Mouse (Mus musculus) c-Kit-positive CD71-negative TER-119-negative erythroid progenitor cells, embryonic 14.5 days (primary cell): Measurements from ENCODE around the gene Tsc1.

ENCODE experiments used
- DNase-seq: peaks from one replicate; pipeline ENCODE4 v3.0.0-alpha.2; 2013; ENCODE audit warnings: low read depth

Tsc1 gene

GRCm38 (mm10) chr2:28650526-28650925 lies 9.5 kb downstream of the Tsc1 start:
- DNase-seq = no peak

GRCm38 (mm10) chr2:28653351-28653750 lies 12.3 kb downstream of the Tsc1 start:
- no peak for DNase-seq

GRCm38 (mm10) chr2:28654295-28654694 lies 13.3 kb downstream of the Tsc1 start:
- DNase-seq = no peak

GRCm38 (mm10) chr2:28656216-28656615 lies 15.2 kb downstream of the Tsc1 start:
- DNase-seq = no peak

DNA sequence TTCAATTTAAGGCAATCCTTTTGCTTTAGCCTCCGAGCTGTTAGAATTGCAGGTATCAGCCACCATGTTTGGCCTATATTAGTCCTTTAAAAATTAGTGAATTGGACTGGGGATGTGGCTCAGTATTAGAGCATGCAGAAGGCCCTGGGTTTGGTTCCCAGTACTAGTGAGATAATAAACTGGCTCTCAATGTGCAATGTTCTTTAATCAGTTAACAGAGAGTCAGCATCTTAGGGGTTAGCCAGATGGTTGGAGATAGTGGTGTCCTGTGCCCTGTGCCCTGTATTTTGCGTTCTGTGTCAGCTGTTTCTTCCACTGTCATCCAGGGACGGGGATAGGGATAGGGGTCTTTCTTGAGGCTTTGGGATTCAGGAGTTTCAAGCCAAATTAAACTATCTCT lies 21.9 kb downstream of the Tsc1 start:
- DNase-seq = no peak

DNA sequence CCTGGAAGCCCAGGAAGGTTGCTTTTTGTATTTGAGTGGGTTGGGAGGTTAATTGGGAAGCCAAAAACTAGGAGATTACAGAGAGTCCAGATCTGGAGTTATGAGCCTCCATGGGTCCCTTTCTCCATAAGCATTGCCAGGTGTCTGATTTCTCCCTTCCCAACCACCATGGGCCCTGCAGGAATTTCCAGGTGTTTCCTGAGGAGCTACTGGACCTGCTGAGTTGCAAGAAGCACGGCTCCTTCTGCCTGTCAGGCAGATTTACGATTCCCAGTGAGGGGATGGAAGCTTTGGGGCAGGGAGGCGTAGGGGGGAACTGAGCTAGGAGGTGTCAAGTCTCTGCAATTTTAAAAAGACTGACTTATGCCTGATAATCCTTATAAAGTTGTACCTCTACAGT lies 24.8 kb downstream of the Tsc1 start:
- no peak for DNase-seq

- no peak for DNase-seq
Measured at GRCm38 (mm10) chr2:28671438-28671837, 30.4 kb downstream of the Tsc1 start.

DNA sequence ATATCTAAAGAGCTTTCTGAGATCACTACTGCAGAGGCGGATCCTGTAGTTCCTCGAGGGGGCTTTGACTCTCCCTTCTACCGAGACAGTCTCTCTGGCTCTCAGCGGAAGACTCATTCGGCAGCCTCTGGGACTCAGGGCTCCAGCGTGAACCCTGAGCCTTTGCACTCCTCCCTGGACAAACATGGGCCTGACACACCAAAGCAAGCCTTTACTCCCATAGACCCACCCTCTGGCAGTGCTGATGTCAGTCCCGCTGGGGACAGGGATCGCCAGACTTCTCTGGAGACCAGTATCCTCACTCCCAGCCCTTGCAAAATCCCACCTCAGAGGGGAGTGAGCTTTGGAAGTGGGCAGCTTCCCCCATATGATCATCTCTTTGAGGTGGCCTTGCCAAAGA lies 35.0 kb downstream of the Tsc1 start:
- DNase-seq = no peak

DNA sequence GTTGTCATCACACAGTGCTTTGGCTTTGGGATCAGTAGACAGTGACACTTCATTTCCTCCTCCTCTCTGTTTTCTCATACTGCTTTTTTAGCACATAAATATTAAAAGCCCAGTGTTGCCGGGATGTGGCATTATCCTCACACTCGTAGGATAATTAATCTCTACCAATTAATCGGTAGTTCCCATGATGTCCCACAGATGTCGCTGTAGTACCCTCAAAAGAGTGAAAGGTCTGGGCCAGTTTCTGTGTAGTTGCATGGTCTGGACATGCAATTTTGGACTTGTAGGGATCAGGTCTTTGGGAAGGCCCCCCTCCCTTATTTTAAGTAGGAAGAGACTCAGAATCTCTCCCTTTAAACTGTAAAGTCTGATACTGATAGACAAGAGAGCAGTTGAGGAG lies 39.7 kb downstream of the Tsc1 start:
- DNase-seq = no peak

GRCm38 (mm10) chr2:28681718-28682117 lies 40.7 kb downstream of the Tsc1 start:
- DNase-seq = no peak

DNA sequence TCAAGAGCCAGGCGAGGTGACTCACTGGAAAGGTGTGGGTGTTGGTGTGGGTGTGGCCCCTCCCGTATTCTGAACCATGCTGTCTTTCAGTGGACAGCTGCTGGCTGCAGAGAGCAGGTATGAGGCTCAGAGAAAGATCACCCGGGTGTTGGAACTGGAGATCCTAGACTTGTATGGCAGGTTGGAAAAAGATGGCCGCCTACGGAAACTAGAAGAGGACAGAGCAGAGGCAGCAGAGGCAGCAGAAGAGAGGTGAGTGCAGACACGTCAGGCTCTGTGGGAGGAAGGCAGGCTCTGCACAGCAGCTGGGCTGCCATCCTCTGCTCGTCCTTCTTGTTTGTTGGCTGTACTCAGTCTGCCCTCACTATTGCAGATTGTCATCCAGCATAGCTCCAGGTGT lies 44.9 kb downstream of the Tsc1 start:
- no peak for DNase-seq

- peak; percentile 38 for DNase-seq
Measured at GRCm38 (mm10) chr2:28688431-28688830, 47.4 kb downstream of the Tsc1 start.

DNA sequence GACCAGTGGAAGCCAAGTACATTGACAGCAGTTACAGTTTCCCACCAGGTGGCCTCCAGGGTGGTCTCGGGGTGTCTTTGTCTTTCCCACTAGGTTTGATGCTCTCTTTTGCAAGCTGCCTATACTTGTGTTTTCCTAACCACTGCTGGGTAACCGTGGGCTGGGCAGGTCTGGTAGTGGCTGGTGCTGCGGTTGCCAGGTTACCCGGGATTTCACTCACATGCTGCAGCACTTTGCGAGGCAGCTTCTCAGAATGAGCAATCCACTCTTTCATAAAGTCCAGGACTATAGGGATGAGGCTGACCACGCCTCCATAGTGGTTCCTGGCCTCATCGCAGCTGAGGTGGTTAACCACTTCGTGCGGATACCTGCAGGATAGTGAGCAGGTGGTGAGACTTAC lies 51.7 kb downstream of the Tsc1 start:
- DNase-seq = no peak

- peak; percentile 45 for DNase-seq
Measured at GRCm38 (mm10) chr2:28698566-28698965, 57.5 kb downstream of the Tsc1 start.

GRCm38 (mm10) chr2:28699361-28700335 lies 58.6 kb downstream of the Tsc1 start, which contains the start of the genes Spaca9 and Ak8:
Gene Spaca9 (minus strand): TSS chr2:28699727.
Gene Ak8 (plus strand): TSS chr2:28700164.
- peak; percentile 56 for DNase-seq

GRCm38 (mm10) chr2:28701646-28702262 lies 60.7 kb downstream of the Tsc1 start:
- DNase-seq = no peak

- no peak for DNase-seq
Measured at GRCm38 (mm10) chr2:28706106-28706636, 65.1 kb downstream of the Tsc1 start.

DNA sequence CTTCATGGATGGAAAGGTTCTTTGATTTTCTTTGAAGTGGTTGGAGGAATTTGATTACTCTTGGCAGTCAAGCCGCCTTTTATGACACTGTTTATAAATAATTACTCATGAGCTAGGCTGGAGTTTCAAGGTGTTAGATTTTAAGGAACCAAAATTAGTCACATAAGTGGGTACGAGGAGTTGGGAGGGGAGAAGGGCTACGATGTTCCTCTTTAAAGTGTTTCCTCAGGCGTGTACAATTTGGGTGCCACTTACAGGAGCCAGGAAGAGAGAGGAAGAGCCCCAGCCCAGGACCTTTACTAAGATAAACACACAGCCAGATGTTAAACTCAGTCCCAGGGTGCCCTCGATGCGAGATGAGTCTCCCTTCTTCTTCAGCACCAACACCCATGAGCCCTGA lies 65.8 kb downstream of the Tsc1 start:
- DNase-seq = no peak

GRCm38 (mm10) chr2:28713036-28713435 lies 72.0 kb downstream of the Tsc1 start:
- no peak for DNase-seq

DNA sequence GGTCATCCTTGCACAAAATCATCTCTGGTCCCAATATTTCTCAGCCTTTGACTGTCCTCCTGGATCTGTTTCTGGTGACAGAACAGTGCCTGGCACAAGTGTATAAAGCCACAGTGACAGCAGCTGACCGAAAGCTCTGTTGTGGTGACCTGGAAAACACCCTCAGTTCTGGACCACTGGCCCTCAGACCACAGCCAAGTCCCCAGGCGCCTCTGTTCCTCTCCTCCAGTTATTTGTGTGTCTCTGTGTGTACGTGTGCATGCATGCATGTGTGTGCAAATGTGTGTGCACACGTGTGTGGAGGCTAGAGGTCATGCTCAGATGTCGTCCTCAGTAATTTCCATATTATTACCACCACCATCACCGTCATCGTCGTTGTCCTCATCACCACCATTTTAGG lies 81.4 kb downstream of the Tsc1 start:
- DNase-seq = no peak

GRCm38 (mm10) chr2:28723912-28724311 lies 82.9 kb downstream of the Tsc1 start:
- DNase-seq = no peak

DNA sequence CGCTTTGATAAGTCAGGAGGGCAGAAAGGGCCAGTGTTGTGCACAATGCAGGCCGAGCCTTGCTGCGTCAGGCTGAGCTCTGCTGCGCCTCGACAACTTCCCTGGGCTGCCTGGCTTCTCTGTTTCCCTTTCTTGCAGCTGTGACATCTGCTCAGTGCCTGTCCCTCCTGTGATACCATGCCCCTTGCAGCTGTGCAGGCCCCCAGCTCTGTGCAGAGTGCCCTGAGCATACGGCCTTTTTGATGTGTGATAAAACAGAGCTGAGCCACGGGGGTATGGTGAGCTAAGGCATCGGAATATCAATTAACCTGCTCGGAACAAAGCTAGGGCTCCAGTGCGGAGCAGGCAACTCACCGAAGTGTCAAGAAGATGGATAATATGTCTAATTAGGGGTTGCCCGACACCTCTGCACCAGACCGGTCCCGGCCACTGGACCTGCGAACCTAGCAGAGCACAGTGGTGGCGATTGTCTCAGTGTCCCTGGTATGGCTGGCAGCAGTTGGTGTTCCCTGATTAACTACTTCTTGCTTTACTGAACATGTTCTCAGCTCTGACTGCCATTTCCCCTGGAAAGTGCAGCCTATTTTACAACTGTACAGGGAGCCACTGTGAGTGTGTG lies 86.9 kb downstream of the Tsc1 start:
- no peak for DNase-seq

DNA sequence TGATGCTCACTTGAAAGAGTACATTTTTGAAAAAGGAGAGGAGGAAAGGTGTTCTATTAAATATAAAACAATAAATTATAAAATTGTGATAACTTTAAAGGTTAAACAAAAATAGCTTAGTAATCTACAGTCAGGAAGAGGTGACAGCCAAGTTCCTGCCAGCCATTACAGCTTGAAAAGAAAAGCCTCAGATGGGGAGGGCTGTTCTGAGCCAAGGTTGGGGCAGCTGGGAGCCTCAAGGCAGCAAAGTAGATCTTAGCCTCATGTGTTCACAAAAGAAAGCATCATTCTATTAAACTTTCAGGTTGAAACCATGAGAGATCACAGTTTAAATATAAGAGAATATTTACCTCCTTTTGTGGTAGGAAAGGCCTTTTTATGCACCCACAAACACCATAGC lies 89.6 kb downstream of the Tsc1 start:
- DNase-seq = no peak
